Mouse (Mus musculus) cerebellum, adult 8-10 months (tissue): ENCODE data around the gene Plekha7.

Experiments
- DNase-seq: peaks from one replicate; pipeline ENCODE4 v3.0.0; 2022

Plekha7 gene

DNA sequence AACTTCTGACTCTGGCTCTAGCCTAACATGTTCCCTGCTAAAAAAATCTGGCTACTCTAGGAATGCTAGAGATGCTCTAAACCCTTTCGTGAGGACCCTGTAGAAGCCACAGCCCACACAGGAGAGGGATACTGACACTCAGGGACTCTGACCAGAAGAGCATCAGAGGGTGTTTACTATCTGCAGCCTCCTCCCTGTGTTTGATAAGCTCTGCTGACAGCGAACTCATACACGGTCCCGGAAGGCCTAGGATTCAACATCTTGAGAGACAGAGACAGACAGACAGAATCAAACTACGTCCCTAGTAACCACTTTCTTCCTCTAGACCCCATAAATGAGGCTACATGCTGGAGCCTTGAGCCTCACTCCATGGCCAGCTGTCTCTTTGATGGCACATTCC, 20.2 kb downstream of the Plekha7 start:
- no peak for DNase-seq

- DNase-seq: no peak
These were observed 21.4 kb downstream of the Plekha7 start for GRCm38 (mm10) chr7:116286611-116287355.

DNA sequence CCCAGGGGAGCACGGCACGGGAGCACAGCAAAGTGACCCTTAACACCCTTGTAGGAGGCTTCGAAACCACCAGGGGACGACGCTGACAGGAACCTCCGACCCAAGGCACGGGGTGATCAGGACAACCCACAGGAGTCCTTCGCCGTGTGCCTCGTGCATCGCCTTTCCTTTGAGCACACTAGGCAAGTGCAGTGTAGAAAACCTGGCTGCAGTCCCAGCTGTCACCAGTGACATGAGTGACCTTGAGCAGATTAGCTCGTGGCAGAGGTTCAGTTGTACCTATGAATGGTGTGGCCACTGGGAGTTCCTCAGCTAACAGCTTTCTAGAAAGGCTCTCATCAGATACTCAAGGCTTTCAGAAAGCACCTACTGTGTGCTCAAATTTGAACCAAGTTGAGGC, 22.0 kb downstream of the Plekha7 start:
- DNase-seq: no peak

- no peak for DNase-seq
These were observed 23.0 kb downstream of the Plekha7 start for GRCm38 (mm10) chr7:116285216-116285615.

- no peak for DNase-seq
These were observed 25.4 kb downstream of the Plekha7 start for GRCm38 (mm10) chr7:116282755-116283154.

DNA sequence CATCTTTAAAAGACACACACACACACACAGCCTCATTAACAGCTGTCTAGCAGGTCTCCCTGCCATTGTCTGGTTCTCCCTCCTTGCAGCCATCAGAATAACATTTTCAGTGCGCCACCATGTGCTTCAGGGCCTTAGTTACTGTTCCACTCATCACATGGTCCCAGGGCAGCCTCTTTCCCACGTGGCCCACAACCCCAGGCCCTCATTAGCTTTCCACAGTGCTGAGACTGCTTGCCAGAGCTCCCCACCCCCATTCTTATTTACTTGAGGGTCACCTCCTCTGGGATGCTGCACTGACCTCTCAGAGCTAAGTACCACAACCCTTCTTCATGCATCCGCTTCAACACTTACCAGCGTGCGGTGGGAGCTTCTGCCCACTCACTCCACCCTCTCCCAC, 28.1 kb downstream of the Plekha7 start:
- DNase-seq: no peak

- DNase-seq: no peak
These were observed 29.9 kb downstream of the Plekha7 start for GRCm38 (mm10) chr7:116278280-116278679.

DNA sequence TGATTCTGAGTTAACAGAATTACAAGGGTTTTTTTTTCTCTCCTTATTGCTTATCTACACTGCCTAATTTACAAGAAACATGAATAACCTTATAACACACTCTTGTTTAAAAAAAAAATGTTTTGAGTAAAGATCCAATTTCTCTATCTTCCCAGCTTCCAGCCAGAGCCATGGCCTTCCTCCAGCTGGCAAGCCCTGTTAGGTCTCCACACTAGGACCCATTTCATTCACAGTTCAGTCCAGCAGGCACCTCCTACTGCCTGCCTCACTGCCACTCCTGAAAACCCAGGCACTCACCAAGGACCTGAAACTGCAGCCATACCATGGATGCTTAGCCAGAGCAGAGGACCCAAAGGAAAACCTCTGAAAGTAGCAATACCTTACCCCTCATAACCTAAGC, 31.9 kb downstream of the Plekha7 start:
- DNase-seq: no peak

DNA sequence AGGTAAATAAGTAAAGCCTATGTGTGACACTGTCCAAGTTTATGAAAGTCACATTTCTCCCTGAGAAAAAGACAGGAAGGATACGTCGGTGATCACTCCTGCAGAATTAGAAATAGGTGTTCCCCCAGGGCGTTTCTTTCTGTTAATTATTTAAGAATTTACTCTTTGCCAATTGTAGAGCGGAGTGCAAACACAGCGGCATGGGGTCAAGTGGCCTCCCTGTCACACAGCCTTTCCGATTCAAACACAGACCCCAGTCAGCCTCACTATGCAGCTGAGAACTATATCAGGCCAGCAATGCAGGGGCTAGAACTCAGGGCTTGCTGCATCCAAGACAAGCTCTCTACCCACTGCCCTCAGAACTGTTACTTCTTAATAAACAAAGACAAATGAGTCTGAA, 35.1 kb downstream of the Plekha7 start:
- no peak for DNase-seq

GRCm38 (mm10) chr7:116269501-116269995, 38.6 kb downstream of the Plekha7 start:
- no peak for DNase-seq

GRCm38 (mm10) chr7:116268113-116268926, 39.9 kb downstream of the Plekha7 start:
- DNase-seq: no peak

DNA sequence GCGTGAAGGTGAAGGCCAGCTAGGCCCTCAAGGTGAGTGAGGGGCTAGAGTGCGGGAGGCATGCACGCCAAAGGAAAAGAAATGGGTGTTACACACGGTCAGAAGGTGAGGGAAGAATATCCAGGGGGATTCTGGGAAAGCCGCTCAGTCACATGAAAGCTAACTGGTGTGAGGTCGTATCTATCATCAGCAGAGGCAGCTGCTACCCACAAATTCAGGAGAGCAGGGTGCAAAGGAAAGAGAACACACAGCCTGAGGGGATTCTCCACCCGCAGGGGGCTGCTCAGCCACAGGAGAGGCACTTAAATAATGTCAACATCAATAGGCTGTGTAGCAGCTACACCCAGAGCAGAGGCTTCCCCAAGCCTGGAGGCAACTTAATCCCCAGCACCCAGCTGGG, 44.9 kb downstream of the Plekha7 start:
- no peak for DNase-seq

- no peak for DNase-seq
These were observed 45.7 kb downstream of the Plekha7 start for GRCm38 (mm10) chr7:116262508-116262907.

GRCm38 (mm10) chr7:116262101-116262500, 46.1 kb downstream of the Plekha7 start:
- no peak for DNase-seq

- no peak for DNase-seq
These were observed 47.2 kb downstream of the Plekha7 start for GRCm38 (mm10) chr7:116260826-116261615.

DNA sequence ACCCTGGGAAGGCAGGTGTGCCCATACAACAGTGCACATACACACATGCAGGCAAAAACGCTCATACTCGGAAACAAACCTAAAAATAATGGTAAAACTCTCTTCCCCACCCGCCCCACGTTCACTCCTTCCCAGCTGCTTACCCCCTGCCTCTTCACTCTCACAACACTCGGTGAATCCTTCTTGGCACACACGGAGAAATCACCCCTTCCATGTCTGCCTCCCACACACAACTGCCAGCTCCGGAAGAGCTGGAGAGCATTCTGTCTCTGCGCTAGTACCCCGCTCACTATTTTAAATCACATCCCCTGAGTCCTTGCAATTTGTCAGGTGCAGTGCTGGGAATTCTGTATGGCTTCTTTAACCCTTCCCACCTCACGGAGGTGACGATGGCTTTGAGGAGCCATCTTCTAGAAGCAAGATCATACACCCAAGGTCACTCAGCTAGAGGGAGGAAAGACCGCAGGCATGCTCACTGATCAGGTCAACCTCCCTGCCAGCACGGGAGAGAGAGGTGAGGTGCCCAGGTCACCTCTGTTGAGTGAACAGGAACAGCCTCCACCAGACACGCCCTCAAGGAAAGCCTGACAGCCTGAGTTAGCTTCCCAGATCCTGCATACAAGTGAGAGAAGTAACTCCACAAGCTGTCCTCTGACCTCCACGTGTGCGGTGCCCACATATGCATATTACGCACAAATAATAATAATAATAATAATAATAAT, 49.6 kb downstream of the Plekha7 start:
- no peak for DNase-seq

DNA sequence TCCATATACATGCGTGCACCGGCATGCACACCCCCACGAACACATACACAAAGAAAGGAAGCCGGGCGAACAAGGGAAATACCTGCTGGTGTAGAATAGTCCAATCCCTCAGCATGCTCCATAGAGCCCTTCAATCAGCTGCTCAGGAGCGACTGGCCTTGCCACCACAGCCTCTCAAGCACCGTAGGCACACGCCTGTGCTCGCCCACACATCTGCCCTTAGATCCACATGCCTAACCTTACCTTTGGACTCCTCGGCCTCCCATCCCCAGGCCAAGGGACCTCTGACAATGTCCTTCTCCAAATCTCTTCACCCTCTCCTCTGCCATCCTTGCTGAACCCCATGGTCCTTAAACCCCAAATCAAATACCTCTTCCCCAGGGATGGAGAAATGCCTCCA, 50.2 kb downstream of the Plekha7 start:
- DNase-seq: no peak

DNA sequence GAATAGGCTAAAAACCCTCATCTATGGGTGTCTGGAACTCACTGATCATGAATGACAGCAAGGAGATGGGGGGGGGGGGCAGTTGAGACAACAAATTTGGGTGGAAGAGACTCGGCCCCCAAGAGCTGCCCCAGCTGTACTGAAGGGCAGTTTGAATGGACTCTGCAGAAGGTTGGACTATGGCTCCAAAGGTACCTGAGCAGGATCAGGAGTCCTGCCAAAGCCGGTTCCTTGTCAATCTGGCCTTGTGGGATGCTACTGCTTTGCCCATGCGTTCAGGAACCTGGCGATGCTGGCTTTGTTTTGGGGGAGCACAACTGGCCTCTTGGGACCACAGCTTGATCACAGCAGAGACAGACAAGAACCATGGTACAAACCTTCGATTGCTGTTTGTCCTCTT, 52.5 kb downstream of the Plekha7 start:
- DNase-seq: no peak

DNA sequence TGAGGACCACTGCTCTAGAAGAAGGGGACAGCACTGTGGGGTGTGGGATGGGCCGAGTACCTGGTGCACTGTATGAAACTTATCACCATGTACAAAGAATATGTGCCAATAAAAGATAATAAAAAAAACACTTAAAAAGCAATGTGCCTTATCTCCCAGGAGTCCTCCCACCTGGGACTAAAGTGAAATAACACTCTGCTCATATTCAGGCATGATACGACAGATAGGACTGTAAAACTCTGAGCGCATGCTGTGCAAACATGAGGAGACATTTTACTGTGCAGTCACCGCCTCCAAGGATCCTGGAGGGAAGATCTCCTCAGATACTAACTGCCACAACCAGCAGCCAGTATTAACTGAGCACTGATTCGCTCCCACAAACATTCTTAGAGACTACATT, 53.5 kb downstream of the Plekha7 start:
- no peak for DNase-seq

- no peak for DNase-seq
These were observed 55.7 kb downstream of the Plekha7 start for GRCm38 (mm10) chr7:116252470-116252869.

DNA sequence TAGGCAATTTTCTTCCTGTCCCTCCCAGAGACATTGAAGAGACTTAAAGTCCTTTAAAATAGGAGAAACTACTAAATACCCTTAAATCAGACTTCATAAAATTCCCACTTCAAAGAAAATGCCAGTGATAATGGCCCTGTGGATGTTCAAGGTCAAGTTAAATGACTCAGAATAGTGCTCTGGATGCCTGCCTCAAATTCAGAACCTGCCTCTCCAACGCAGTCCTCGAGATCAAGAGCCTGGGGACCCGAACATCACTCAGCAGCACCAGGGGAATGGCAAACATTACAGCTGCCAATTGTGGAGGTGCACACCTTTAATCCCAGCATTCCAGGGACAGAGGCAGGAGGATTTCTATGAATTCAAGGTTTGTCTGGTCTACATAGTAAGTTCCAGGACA, 56.7 kb downstream of the Plekha7 start:
- DNase-seq: no peak

- no peak for DNase-seq
These were observed 59.6 kb downstream of the Plekha7 start for GRCm38 (mm10) chr7:116248536-116248935.

GRCm38 (mm10) chr7:116247377-116247729, 60.8 kb downstream of the Plekha7 start:
- no peak for DNase-seq
